Mouse (Mus musculus) heart, embryonic 13.5 days (tissue): ENCODE measurements around the gene Snorc. TPM values are rescaled to one million over a fixed set of nuclear protein-coding genes. Genes with fewer than 3 reads are reported as not detected.

Experiments used
- ATAC-seq: fragments of 200-750 bp; cut with Nextera tagmentation; 2 replicates; pipeline ENCODE4 v1.8.0; 2017; ENCODE audit warnings: moderate TSS enrichment; ENCODE audit not compliant: insufficient number of reproducible peaks, low FRiP score, low TSS enrichment; ENCODE audit errors: extremely low read depth
- H3K27ac ChIP-seq: fragments of 300-500 bp; sonication (generic); replicated peaks from 2 replicates; pipeline ENCODE4 v1.5.1; 2015; ENCODE audit warnings: moderate library complexity, mild to moderate bottlenecking, inconsistent platforms
- H3K27me3 ChIP-seq: fragments of 300-500 bp; sonication (generic); replicated peaks from 2 replicates; pipeline ENCODE4 v1.6.1; 2015; ENCODE audit warnings: mild to moderate bottlenecking, inconsistent platforms
- H3K36me3 ChIP-seq: fragments of 300-500 bp; sonication (generic); 2 replicates; pipeline ENCODE4 v1.6.1; 2015; ENCODE audit warnings: mild to moderate bottlenecking, inconsistent platforms
- H3K4me1 ChIP-seq: fragments of 300-500 bp; sonication (generic); 2 replicates; pipeline ENCODE4 v1.6.1; 2015; ENCODE audit warnings: inconsistent platforms
- H3K4me2 ChIP-seq: fragments of 300-500 bp; sonication (generic); 2 replicates; pipeline ENCODE4 v1.6.1; 2015; ENCODE audit warnings: inconsistent platforms, mild to moderate bottlenecking, moderate library complexity
- H3K4me3 ChIP-seq: fragments of 300-500 bp; sonication (generic); 2 replicates; pipeline ENCODE4 v1.5.1; 2015; ENCODE audit warnings: moderate library complexity, mild to moderate bottlenecking, inconsistent platforms
- H3K9ac ChIP-seq: fragments of 300-500 bp; sonication (generic); 2 replicates; pipeline ENCODE4 v1.6.1; 2015; ENCODE audit warnings: inconsistent platforms, mild to moderate bottlenecking, moderate library complexity
- H3K9me3 ChIP-seq: fragments of 300-500 bp; sonication (generic); 2 replicates; pipeline ENCODE4 v1.6.1; 2016; ENCODE audit warnings: inconsistent platforms
- WGBS: fragments of 180-500 bp; shearing (Covaris S2); methylation state at CpG from one replicate; pipeline ENCODE4 v1.1.7; 2015; ENCODE audit warnings: mixed read lengths; 5-methylcytosine and 5-hydroxymethylcytosine counted together
- polyA plus RNA-seq: library from polyadenylated mRNA; unstranded; fragments of >200 nt; fragmentation: Nextera tagmentation; extraction: Ambion mirVana; gene quantifications from 2 replicates; pipeline ENCODE4 v1.2.1, GENCODE M21; 2015

Snorc gene
- polyA plus RNA-seq, 1 experiment from 2014 or later, result not detected

- no peak for ATAC-seq
- Histone ChIP-seq H3K36me3 (no peaks in the 10 kb centered on the region), H3K9me3 (no peaks in the 10 kb centered on the region), H3K4me3 (peak overlapping the region; percentile 47), H3K4me1 (peaks cover 8% of the 10 kb centered on the region), H3K27me3 (peaks cover 64% of the 10 kb centered on the region), H3K27ac (no peak overlapping the region), H3K9ac (peak overlapping the region; percentile 68), H3K4me2 (peak overlapping the region; percentile 74)
- WGBS, result 4% methylated on average over 41 of the region's 42 CpGs
These were observed 5.2 kb downstream of the Snorc start for GRCm38 (mm10) chr1:87475076-87475895.

- no peak for ATAC-seq
- H3K27me3 ChIP-seq, result peaks cover 23% of the 10 kb centered on the region
- H3K27ac ChIP-seq, result no peak overlapping the region
- no peaks in the 10 kb centered on the region for H3K9me3 ChIP-seq
- H3K9ac ChIP-seq, result no peak overlapping the region
- no peak overlapping the region for H3K4me3 ChIP-seq
- H3K36me3 ChIP-seq, result no peaks in the 10 kb centered on the region
- no peaks in the 10 kb centered on the region for H3K4me1 ChIP-seq
- no peak overlapping the region for H3K4me2 ChIP-seq
- 76% methylated on average over 4 of the region's 4 CpGs for WGBS
These were observed 12.5 kb downstream of the Snorc start for GRCm38 (mm10) chr1:87482546-87482945.

GRCm38 (mm10) chr1:87486386-87486785, 16.3 kb downstream of the Snorc start:
- Histone ChIP-seq H3K27ac (no peak overlapping the region), H3K4me1 (no peaks in the 10 kb centered on the region), H3K9me3 (no peaks in the 10 kb centered on the region), H3K36me3 (no peaks in the 10 kb centered on the region), H3K9ac (no peak overlapping the region), H3K27me3 (no peaks in the 10 kb centered on the region), H3K4me2 (no peak overlapping the region), H3K4me3 (no peak overlapping the region)
- WGBS, result 45% methylated on average over 6 of the region's 6 CpGs
- no peak for ATAC-seq

DNA sequence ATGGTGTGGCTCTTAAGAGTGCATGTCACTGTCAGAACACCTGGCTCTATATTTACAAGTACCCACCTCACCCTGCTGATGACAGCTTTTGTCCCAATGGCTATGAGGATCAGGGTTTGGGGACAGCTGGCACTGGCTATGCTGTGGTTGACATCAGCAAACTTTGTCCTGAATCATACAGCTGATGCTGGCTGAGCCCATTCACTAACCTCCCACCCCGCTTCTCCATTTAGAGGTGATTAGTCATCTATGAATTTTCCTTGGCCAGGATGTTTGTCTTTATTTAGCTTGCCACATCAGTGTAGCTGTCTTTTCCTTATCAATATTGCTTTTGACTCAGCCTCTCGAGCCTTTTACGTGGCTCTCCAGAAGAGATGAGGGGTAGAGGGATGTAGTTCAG, 22.2 kb downstream of the Snorc start:
- WGBS, result 36% methylated on average over 3 of the region's 3 CpGs

GRCm38 (mm10) chr1:87493542-87493941, 23.5 kb downstream of the Snorc start:
- no peak overlapping the region for H3K4me2 ChIP-seq
- no peak overlapping the region for H3K27ac ChIP-seq
- no peak for ATAC-seq
- H3K4me1 ChIP-seq, result no peaks in the 10 kb centered on the region
- H3K9me3 ChIP-seq, result no peaks in the 10 kb centered on the region
- WGBS, result 61% methylated on average over 4 of the region's 4 CpGs
- H3K9ac ChIP-seq, result no peak overlapping the region
- no peaks in the 10 kb centered on the region for H3K27me3 ChIP-seq
- no peaks in the 10 kb centered on the region for H3K36me3 ChIP-seq
- H3K4me3 ChIP-seq, result no peak overlapping the region

More for the DNA sequence above, 22.2 kb downstream of the Snorc start:
- no peaks in the 10 kb centered on the region for H3K36me3 ChIP-seq
- no peak overlapping the region for H3K27ac ChIP-seq
- no peaks in the 10 kb centered on the region for H3K9me3 ChIP-seq
- H3K27me3 ChIP-seq, result no peaks in the 10 kb centered on the region
- no peak overlapping the region for H3K4me2 ChIP-seq
- no peak overlapping the region for H3K4me3 ChIP-seq
- no peak for ATAC-seq
- no peak overlapping the region for H3K9ac ChIP-seq
- no peaks in the 10 kb centered on the region for H3K4me1 ChIP-seq

DNA sequence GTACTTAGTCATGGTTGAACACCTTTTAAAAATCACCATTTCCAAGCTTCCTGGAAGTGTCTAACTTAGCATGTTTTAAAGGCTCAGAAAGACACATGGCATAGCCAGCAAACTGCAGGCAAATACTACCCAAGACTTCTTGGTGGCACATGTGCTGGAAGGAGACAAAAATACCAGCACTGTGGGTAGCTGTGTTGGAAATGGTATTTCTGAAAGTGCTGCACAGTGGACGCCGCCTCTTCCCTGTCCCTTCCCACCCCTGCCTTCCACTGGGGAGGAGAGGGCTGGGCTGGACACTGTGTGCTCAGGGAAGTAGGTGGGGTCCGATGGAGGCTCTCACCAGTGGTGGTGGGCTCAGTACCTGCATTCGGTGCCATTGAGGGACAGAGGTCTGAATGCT, 35.5 kb downstream of the Snorc start:
- WGBS, result 83% methylated on average over 4 of the region's 4 CpGs
- ATAC-seq, result no peak

DNA sequence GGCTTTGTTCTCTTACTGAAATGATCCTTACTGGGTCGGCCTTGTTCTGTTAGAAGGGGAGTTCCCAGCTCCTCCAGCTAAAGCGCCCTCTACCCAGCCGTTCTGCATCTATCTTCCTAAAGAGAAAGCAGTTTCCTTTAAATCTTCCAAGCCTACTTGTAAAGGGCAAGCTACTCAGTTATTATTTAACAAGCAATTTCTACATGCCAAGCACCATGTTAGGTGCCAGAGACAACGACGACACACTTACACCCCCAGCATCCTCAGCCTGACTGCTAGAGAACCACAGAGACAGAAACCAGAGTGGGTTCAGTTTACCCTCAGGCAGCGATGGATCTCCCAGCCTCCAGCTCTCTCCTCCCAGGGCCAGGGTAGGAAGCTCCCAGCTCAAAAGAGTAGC, 37.8 kb downstream of the Snorc start:
- H3K36me3 ChIP-seq, result no peaks in the 10 kb centered on the region
- 54% methylated on average over 6 of the region's 6 CpGs for WGBS
- ATAC-seq, result no peak
- no peak overlapping the region for H3K4me2 ChIP-seq
- H3K4me1 ChIP-seq, result peaks cover 10% of the 10 kb centered on the region
- peaks cover 79% of the 10 kb centered on the region for H3K27me3 ChIP-seq
- no peak overlapping the region for H3K4me3 ChIP-seq
- H3K27ac ChIP-seq, result no peak overlapping the region
- H3K9ac ChIP-seq, result no peak overlapping the region
- no peaks in the 10 kb centered on the region for H3K9me3 ChIP-seq

More for the DNA sequence above, 35.5 kb downstream of the Snorc start:
- peaks cover 10% of the 10 kb centered on the region for H3K4me1 ChIP-seq
- H3K9ac ChIP-seq, result no peak overlapping the region
- H3K9me3 ChIP-seq, result no peaks in the 10 kb centered on the region
- H3K27ac ChIP-seq, result no peak overlapping the region
- H3K27me3 ChIP-seq, result peaks cover 58% of the 10 kb centered on the region
- no peak overlapping the region for H3K4me3 ChIP-seq
- H3K36me3 ChIP-seq, result no peaks in the 10 kb centered on the region
- no peak overlapping the region for H3K4me2 ChIP-seq

- H3K27me3 ChIP-seq, result peaks cover 81% of the 10 kb centered on the region
These were observed 38.8 kb downstream of the Snorc start for GRCm38 (mm10) chr1:87508591-87509560.

GRCm38 (mm10) chr1:87509561-87510165, 39.6 kb downstream of the Snorc start, which contains the start of gene Neu2:
TSS of gene Neu2 (plus strand) at chr1:87509889.
- no peak within 1 kb of the TSS for H3K27ac ChIP-seq
- 1% methylated on average over 56 of the region's 56 CpGs for WGBS
- peak within 1 kb of the TSS; percentile 71 for H3K4me3 ChIP-seq
- H3K9ac ChIP-seq, result peak within 1 kb of the TSS; percentile 80
- no peaks in the 10 kb centered on the region for H3K36me3 ChIP-seq
- H3K4me2 ChIP-seq, result peak within 1 kb of the TSS; percentile 99
- no peaks in the 10 kb centered on the region for H3K9me3 ChIP-seq
- H3K27me3 ChIP-seq, result peaks cover 74% of the 10 kb centered on the region
- ATAC-seq, result no peak; the same call in 1 of the 2 replicates
- peaks cover 10% of the 10 kb centered on the region for H3K4me1 ChIP-seq

More at GRCm38 (mm10) chr1:87508591-87509560, 38.8 kb downstream of the Snorc start:
- H3K27ac ChIP-seq, result no peak overlapping the region
- peak overlapping the region; percentile 80; the same call in 1 of the 2 replicates for H3K9ac ChIP-seq
- WGBS, result 19% methylated on average over 26 of the region's 26 CpGs
- ATAC-seq, result no peak
- H3K36me3 ChIP-seq, result no peaks in the 10 kb centered on the region
- H3K9me3 ChIP-seq, result no peaks in the 10 kb centered on the region
- peaks cover 10% of the 10 kb centered on the region for H3K4me1 ChIP-seq
- H3K4me2 ChIP-seq, result peak overlapping the region; percentile 99
- H3K4me3 ChIP-seq, result peak overlapping the region; percentile 71

DNA sequence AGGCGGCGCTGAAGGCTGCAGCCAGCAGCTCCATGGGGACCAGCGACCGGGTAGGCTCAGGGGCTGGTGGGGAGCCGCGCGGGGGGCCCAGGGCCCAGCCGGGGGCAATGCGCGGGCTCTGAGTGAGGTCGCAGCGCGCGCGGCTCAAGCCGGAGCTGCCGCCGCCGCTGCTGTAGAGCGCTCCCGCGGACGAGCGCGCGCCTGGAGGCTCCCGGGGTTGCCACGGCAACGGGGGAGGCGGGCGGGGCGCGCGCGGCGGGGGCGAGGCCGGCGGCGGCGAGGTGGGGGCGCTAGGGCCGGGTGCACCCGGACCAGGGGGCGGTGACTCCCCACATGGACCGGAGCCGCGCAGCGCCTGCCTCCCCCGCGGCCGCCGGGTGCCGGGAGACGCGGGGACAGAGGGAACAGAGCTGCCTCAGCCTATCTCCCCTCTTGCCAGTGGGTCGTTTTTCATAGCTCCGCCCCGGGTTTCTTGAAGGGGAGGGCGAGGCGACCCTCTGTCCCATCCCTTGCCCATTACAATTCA, 40.2 kb downstream of the Snorc start:
- no peak overlapping the region for H3K27ac ChIP-seq
- H3K4me2 ChIP-seq, result peak overlapping the region; percentile 99
- H3K4me3 ChIP-seq, result peak overlapping the region; percentile 71
- peak; percentile 59; the same call in 1 of the 2 replicates for ATAC-seq
- H3K4me1 ChIP-seq, result peaks cover 10% of the 10 kb centered on the region
- peak overlapping the region; percentile 80 for H3K9ac ChIP-seq
- WGBS, result 1% methylated on average over 52 of the region's 61 CpGs
- H3K27me3 ChIP-seq, result peaks cover 69% of the 10 kb centered on the region
- H3K9me3 ChIP-seq, result no peaks in the 10 kb centered on the region
- H3K36me3 ChIP-seq, result no peaks in the 10 kb centered on the region
